Mouse (Mus musculus) left cerebral cortex, adult 2 months (tissue): Measurements from ENCODE around the gene Tmem30c. TPM values are rescaled to one million over a fixed set of nuclear protein-coding genes. Genes with fewer than 3 reads are reported as not detected.
A peak's percentile ranks its signal among the peaks of the same experiment; 100 is the strongest.
"Not testable (repeated sequence)": the region's sequence is repeated elsewhere in the genome, so short reads cannot be mapped to it uniquely, and the experiment has no call there.

Experiments used
- DNase-seq, 2 experiments: peaks; one replicate each; pipeline ENCODE4 v3.0.0; 2021 to 2022; ENCODE audit warnings: low spot score in 2 of 2, mixed read lengths in 1 of 2; ENCODE audit errors: extremely low spot score in 1 of 2
- H3K27ac ChIP-seq: fragments of 200-600 bp; 2 replicates; pipeline ENCODE4 v1.8.1; 2022
- H3K4me3 ChIP-seq: fragments of 200-600 bp; 2 replicates; pipeline ENCODE4 v1.8.1; 2022
- CTCF ChIP-seq: fragments of 200-600 bp; IDR thresholded peaks from 2 replicates; pipeline ENCODE4 v1.8.1; 2022; ENCODE audit warnings: antibody characterized with exemption, mild to moderate bottlenecking, moderate library complexity
- intact Hi-C: fragments of 180-260 bp; cut with DNase I; formaldehyde crosslinking; loops from one replicate; pipeline ENCODE4 v1.15.1; 2025
- total RNA-seq, 2 experiments: library from RNA; stranded (reverse); gene quantifications; 2 replicates each; pipeline ENCODE4 v1.2.3; 2021

The Tmem30c gene
- total RNA-seq, 2 experiments from 2014 or later, result 0.29 to 0.42 TPM

DNA sequence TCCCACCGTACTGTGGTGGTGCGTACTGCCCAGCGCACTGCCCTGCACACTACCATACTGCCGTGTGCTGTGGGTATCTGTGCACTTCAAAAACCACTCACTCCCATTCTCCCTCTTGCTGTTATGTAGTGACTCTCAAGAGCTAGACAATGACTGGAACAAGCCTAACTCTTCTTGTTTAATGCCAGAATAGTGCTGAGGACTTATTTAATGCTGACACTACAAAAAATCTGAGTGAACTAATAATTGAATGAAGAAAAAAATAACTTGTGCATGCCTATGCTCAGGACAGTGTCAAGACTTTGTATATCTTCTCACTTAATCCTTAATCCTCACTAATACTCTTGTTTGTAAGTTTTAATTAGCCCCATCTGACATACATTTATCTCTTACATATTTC is 45.2 kb downstream of the Tmem30c start:
- Histone ChIP-seq H3K4me3 (no peak overlapping the region), H3K27ac (no peak overlapping the region)
- no peak for TF ChIP-seq CTCF
- no peak for DNase-seq
- intact Hi-C loops, result no loop called here

DNA sequence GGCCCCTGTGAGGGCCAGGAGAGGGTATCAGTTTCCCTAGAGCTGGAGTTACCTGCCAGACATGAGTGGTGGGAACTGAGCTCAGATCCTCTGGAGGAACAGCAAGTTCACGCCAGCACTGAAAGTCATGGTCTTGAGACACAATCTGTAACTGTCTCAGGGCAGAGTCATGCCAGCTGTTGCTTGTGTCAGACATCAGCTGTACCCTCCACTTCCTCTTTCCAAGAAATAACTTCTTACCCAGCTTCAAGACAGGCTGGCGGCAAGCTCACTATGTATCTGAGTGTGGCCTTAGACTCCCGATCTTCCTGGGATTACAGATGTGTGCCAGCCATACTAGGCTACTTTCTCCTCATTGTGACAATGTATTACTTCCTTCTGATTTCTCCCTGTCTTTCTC is 46.1 kb downstream of the Tmem30c start:
- no peak for TF ChIP-seq CTCF
- Histone ChIP-seq H3K4me3 (no peak overlapping the region), H3K27ac (no peak overlapping the region)
- no peak for DNase-seq
- intact Hi-C loops, result no loop called here

DNA sequence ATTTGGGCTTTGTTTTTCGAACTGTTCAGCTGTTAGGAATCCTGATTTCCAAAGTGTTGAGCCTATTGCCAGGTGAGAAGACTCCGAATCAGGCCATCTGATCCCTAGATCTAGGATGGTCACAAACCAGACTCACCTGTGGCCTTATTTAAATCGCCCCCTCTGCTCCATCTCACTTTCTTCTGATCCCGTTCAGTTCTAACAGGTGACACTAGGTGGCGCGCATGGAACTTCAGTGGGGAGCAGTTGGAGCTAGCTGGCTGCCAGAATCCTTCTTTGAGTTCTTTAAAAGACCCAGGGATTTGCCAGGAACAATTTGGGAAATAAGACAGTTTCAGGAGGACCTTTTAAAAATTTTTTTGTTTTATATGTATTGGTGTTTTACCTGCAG is 48.8 kb downstream of the Tmem30c start:
- Histone ChIP-seq H3K4me3 (no peak overlapping the region), H3K27ac (no peak overlapping the region)
- intact Hi-C loops, result loop anchor here (1.0 to 5.0 kb wide), 2 partner anchors 154 to 353 kb away; no protein-coding TSS in a partner anchor
- DNase-seq, result peak; percentile 75 to 86
- TF ChIP-seq CTCF, result peak; percentile 96

DNA sequence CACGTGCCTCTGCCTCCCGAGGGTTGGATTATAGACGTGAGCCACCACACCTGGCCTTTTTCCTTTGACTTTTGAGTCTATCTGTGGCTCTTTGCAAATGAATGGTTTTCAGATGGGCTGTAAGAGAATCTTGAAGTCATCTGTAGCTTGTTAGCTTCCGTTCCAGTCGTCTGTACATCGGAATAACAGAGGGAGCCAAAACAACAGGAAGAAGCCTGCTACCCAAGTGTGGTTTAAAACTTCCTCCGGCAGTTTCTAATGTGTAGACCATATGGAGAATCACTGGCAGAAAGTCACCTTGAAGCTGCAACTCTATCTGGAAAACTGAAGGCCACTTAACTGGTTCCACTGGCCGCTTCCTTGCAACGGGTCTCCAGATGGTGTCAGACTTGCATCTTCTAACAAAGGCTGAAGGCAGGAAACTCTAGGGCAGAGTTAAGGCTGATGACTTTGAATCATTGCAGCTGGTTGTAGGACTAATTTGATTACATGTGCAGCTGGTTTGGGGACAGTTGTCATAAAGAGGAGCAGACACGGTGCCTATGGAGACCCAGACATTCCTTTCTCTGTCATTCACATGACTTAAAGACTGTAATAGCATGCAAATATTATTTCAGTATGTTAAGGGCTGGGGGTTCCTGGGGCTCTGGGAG is 49.3 kb downstream of the Tmem30c start:
- H3K4me3 ChIP-seq, result no peak overlapping the region
- DNase-seq, result no peak

DNA sequence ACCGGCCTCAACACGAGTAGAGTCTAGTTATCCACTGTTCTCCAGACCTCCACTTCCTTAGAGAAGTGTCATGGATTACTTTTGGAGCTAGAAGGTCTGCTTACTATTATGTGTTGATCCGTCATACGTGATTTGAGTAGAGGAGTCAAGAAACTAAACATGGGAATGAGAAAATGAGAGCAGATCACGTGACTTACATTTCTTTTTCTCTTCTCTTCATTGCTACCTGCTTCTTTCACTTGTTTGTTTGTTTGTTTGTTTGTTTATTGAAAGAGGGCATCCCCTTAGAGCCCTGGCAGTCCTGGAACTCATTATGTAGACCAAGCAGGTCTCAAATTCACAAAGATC is 49.8 kb downstream of the Tmem30c start:
- intact Hi-C loops, result loop anchor here (5.0 kb wide), 1 partner anchor 354 kb away; no protein-coding TSS in a partner anchor
- Histone ChIP-seq H3K27ac (no peak overlapping the region), H3K4me3 (no peak overlapping the region)
- no peak for DNase-seq
- no peak for TF ChIP-seq CTCF

More for the DNA sequence above, 49.3 kb downstream of the Tmem30c start:
- no peak for TF ChIP-seq CTCF
- no peak overlapping the region for H3K27ac ChIP-seq
- intact Hi-C loops, result loop anchor here (5.0 kb wide), 1 partner anchor 354 kb away; no protein-coding TSS in a partner anchor

DNA sequence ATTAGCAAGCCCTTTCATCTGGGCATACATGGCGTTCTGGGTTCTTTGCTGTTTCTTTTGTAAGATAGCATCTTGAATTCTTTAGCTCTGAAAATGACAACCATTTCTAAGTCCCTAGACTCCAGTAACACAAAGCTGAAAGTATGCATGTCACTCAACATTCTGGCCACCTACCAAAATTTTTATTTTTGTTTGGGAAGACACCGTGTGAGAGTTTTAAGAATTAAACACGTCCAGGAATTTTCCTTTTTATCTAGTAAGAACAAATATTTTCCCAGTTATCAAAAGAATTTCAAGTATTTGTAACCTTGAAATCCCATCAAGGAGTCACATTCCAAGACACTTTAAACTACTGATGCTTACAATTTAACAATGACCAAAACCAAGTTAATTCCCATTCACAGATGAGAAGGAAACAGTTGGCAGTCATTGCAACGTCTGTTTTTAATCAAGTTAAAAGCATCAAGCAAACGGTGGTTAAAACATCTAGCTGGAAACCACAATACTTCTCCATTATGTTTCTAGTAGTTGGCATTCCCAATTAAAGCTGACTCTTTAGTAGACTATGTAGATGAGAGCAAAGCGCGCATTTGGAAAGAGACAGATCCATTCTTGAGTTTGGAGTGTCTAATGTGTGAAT is 56.7 kb downstream of the Tmem30c start:
- intact Hi-C loops, result no loop called here
- DNase-seq, result no peak
- TF ChIP-seq CTCF, result no peak

DNA sequence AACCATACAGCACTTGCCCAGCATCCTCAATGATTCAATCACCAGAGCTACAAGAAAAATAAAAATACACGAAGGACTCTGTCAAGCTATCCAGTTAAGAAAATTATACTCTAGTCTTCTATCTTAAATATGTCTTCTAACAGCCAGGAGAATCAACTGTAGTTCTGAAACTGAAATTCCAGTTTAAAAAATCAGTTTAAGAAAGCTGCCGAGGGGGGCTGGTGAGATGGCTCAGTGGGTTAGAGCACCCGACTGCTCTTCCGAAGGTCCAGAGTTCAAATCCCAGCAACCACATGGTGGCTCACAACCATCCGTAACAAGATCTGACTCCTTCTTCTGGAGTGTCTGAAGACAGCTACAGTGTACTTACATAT is 60.7 kb downstream of the Tmem30c start:
- peak overlapping the region; percentile 95 for H3K4me3 ChIP-seq
- H3K27ac ChIP-seq, DNase-seq: not testable (repeated sequence)
- intact Hi-C loops, result loop anchor here (1.0 kb wide), 1 partner anchor 111 kb away; the partner anchor contains the start of gene Tomm70a

More for the DNA sequence above, 56.7 kb downstream of the Tmem30c start:
- H3K27ac ChIP-seq, result no peak overlapping the region
- H3K4me3 ChIP-seq, result no peak overlapping the region

DNA sequence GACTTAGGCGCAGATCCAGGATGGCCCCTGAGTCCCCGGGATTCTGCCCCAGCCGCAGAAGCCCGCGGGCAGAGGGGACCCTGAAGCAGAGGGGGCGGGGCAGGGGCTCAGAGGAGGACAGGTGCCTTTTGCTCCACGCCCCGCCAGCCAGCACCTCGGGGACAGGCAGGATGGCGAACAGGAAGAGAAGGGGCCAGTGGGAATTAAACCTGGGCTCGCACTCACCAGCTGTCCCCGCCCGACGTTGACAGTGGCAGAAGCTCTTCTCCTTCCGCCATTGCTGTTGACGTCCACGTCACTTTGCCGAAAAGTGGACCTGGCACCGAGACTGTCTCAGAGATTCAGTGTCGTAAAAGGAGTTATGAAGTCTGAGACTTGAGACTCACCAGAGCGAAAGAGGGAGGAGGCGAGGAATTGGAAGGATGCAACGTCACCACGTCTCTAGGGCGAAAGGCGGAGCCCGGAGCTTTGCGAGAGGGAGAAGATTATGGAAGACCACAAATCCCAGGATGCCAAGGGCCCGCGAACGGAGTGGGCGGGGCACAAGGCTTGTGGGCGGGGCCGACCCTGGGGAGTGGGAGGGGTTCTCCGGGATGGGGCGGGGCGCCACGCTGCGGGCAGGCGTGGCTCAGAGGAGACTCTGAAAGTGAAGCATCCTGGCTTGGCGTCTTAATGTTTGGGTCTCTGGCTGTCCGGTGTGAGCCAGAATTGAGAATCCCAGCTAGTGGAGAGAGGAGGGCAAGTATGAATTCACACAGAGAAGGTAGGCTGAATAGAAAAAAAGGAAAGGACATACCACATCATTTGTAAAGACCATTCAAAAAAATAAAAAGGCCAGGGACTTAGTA is 61.4 kb downstream of the Tmem30c start, which contains the start of gene Tbc1d23:
Gene Tbc1d23, minus strand, starts transcription at position 416 of the 848 bp plus-strand sequence.
- no peak for TF ChIP-seq CTCF
- H3K27ac ChIP-seq, result peak within 1 kb of the TSS; percentile 81
- H3K4me3 ChIP-seq, result peak within 1 kb of the TSS; percentile 95
- intact Hi-C loops, result loop anchor here (1.0 kb wide), 1 partner anchor 110 kb away; the partner anchor contains the start of gene Tomm70a
- DNase-seq, result peak; percentile 96

DNA sequence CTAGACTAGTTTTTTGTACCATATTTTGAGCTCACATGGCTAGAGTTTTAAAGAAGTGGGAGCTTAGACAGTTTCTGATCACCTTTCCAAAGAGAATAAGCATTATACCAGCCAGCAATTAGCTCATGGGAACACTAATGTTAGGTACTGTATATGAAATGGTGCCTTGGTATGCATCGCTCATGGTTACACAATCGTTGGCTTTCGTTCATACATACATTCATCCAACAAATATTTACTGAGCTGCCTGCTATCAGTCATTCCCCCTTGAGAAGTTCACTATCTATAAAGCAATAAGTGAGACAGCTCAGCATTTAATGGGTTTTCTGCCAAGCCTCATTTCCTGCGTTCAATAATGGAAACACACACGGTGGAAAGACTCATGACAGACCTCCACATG is 66.2 kb downstream of the Tmem30c start:
- no peak overlapping the region for H3K27ac ChIP-seq
- H3K4me3 ChIP-seq, result no peak overlapping the region
- intact Hi-C loops, result no loop called here
- TF ChIP-seq CTCF, result no peak
- DNase-seq, result no peak

DNA sequence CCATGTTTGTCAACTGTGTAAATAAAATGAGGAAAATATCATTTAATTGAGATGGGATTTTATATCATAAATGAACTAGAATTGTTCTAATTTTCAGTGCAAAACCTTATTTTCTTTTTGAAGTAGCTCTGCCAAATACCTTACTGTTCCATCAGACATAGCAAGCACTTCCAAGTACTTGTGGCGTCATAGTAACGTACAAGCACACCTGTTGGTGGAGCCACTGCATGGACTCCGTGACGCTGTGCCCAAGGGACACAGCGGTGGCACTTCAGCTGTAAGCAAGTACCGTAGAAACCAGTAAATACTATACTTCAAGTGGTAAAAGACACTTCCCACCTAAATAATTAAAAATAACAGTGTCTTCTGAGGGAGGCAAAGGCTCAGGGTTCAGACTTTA is 72.3 kb downstream of the Tmem30c start:
- no peak for TF ChIP-seq CTCF
- Histone ChIP-seq H3K4me3 (no peak overlapping the region), H3K27ac (no peak overlapping the region)
- intact Hi-C loops, result loop anchor here (5.0 kb wide), 1 partner anchor 33 kb away; no protein-coding TSS in a partner anchor
- DNase-seq, result no peak

Other genes with a start within 250 kb of the Tmem30c start
- gene Tmem45a2, start 221.5 kb downstream of the Tmem30c start, total RNA-seq, result not detected
- gene Tomm70a, start 171.2 kb downstream of the Tmem30c start, total RNA-seq, result 10 to 100 TPM; 96.3 to 96.9 TPM
- 10 to 100 TPM; 13.6 to 14.5 TPM for gene Nit2, start 125.5 kb downstream of the Tmem30c start, total RNA-seq
- 10 to 100 TPM; 45.0 to 46.1 TPM for gene Tbc1d23, start 61.4 kb downstream of the Tmem30c start, total RNA-seq
- 1 to 10 TPM; 3.0 to 3.7 TPM for gene Filip1l, start 60.2 kb upstream of the Tmem30c start, total RNA-seq